Mouse (Mus musculus) kidney, postnatal 0 days (tissue): ENCODE measurements around the gene Gnb1l. TPM values are rescaled to one million over a fixed set of nuclear protein-coding genes. Genes with fewer than 3 reads are reported as not detected.

Experiments
- ATAC-seq: fragments of 200-750 bp; cut with Nextera tagmentation; replicated peaks from 2 replicates; pipeline ENCODE4 v1.8.0; 2017; ENCODE audit warnings: low read depth, moderate number of reproducible peaks, moderate TSS enrichment, moderate library complexity; ENCODE audit not compliant: low FRiP score
- DNase-seq: peaks from one replicate; pipeline ENCODE4 v3.0.0-alpha.2; 2016; ENCODE audit warnings: low spot score
- H3K27ac ChIP-seq: fragments of 300-500 bp; sonication (generic); 2 replicates; pipeline ENCODE4 v1.5.1; 2014; ENCODE audit warnings: mild to moderate bottlenecking
- H3K27me3 ChIP-seq: fragments of 300-500 bp; sonication (generic); 2 replicates; pipeline ENCODE4 v1.6.1; 2014; ENCODE audit warnings: low read length, mixed read lengths; ENCODE audit not compliant: insufficient read depth
- H3K36me3 ChIP-seq: fragments of 300-500 bp; sonication (generic); 2 replicates; pipeline ENCODE4 v1.6.1; 2014; ENCODE audit warnings: low read length, mixed read lengths; ENCODE audit not compliant: insufficient read depth
- H3K4me1 ChIP-seq: fragments of 300-500 bp; sonication (generic); replicated peaks from 2 replicates; pipeline ENCODE4 v1.6.1; 2014; ENCODE audit warnings: antibody characterized with exemption, low read length, mixed read lengths; ENCODE audit not compliant: insufficient read depth
- H3K4me2 ChIP-seq: fragments of 300-500 bp; sonication (generic); 2 replicates; pipeline ENCODE4 v1.6.1; 2014; ENCODE audit warnings: mild to moderate bottlenecking, low read length, moderate library complexity, mixed read lengths
- H3K4me3 ChIP-seq: fragments of 300-500 bp; sonication (generic); replicated peaks from 2 replicates; pipeline ENCODE4 v1.5.1; 2014; ENCODE audit warnings: low read depth, low read length
- H3K9ac ChIP-seq: fragments of 300-500 bp; sonication (generic); 2 replicates; pipeline ENCODE4 v1.6.1; 2014; ENCODE audit warnings: low read depth, low read length
- H3K9me3 ChIP-seq: fragments of 300-500 bp; sonication (generic); replicated peaks from 2 replicates; pipeline ENCODE4 v1.6.1; 2016; ENCODE audit warnings: low read length, inconsistent platforms, mixed read lengths
- CTCF ChIP-seq: IDR thresholded peaks from 2 replicates; pipeline ENCODE4 v1.5.1; 2016; ENCODE audit warnings: antibody characterized with exemption, low read depth, mild to moderate bottlenecking, moderate library complexity
- WGBS: fragments of 180-500 bp; shearing (Covaris S2); extraction: QIAGEN DNeasy Blood & Tissue Kit; methylation state at CpG from one replicate; pipeline ENCODE4 v1.1.7; 2014; 5-methylcytosine and 5-hydroxymethylcytosine counted together
- polyA plus RNA-seq: library from polyadenylated mRNA; unstranded; fragments of >200 nt; fragmentation: Nextera tagmentation; extraction: Ambion mirVana; gene quantifications from 2 replicates; pipeline ENCODE4 v1.2.1, GENCODE M21; 2015

The Gnb1l gene
- polyA plus RNA-seq, 1 experiment from 2014 or later, result 12.9 TPM

DNA sequence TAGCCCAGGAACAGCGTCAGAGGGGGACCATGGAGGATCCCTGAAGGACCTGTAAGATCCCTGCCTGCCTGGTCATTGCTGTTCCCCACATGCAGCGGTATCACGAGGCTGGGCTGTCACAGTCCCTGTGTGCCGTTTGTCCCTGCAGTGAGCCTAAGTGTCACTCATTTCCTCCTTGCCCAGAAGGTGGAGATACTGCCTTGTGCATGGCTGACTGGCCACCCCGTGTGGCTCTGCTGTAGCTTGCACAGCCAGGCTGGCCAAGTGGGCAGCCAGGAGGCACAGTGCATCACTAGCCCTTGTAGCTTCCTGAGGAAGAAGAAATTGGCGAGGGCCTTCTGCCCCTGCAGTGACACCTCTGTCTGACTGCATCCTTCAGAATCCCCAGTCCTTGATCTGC lies 20.5 kb upstream of the Gnb1l start:
- H3K27ac ChIP-seq, result no peak overlapping the region
- TF ChIP-seq CTCF, result peak; percentile 45; the same call in 1 of the 2 replicates
- no peak for DNase-seq
- H3K9ac ChIP-seq, result no peak overlapping the region
- no peak overlapping the region for H3K4me3 ChIP-seq
- 0 out of 2 replicates have a peak, but pooled peaks have one; percentile 14 for ATAC-seq
- 59% methylated on average over 6 of the region's 6 CpGs for WGBS
- 0 out of 2 replicates have a peak, but pooled peaks cover 4% of the 10 kb centered on the region for H3K4me1 ChIP-seq
- H3K36me3 ChIP-seq, result no peaks in the 10 kb centered on the region
- no peak overlapping the region for H3K4me2 ChIP-seq
- no peaks in the 10 kb centered on the region for H3K27me3 ChIP-seq
- no peaks in the 10 kb centered on the region for H3K9me3 ChIP-seq

DNA sequence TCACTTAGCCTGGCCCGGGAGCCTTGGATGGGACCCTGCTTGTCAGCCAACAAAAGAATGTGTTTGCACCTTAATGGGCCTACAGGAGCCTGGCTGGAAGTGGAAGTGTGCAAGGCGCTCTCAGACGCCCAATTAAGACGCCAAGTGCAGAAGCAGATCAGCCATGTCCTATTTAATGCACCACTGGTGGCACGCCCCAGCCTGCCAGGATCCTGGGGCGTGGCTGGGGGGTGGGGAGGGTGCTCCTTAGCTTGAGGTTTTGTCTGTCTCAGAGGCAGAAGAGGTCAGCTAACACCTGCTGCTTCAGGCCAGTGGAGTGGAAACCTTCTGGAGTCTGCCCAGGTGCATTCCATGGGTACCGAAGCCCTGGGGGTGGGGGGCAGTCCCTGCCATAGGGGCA lies 18.8 kb upstream of the Gnb1l start:
- no peaks in the 10 kb centered on the region for H3K27me3 ChIP-seq
- no peak overlapping the region for H3K4me2 ChIP-seq
- no peak overlapping the region for H3K4me3 ChIP-seq
- TF ChIP-seq CTCF, result no peak
- peak; percentile 64; the same call in 1 of the 2 replicates for ATAC-seq
- WGBS, result 32% methylated on average over 7 of the region's 7 CpGs
- H3K9me3 ChIP-seq, result no peaks in the 10 kb centered on the region
- H3K36me3 ChIP-seq, result no peaks in the 10 kb centered on the region
- no peak overlapping the region for H3K9ac ChIP-seq
- H3K4me1 ChIP-seq, result 0 out of 2 replicates have a peak, but pooled peaks cover 4% of the 10 kb centered on the region
- no peak for DNase-seq
- no peak overlapping the region for H3K27ac ChIP-seq

DNA sequence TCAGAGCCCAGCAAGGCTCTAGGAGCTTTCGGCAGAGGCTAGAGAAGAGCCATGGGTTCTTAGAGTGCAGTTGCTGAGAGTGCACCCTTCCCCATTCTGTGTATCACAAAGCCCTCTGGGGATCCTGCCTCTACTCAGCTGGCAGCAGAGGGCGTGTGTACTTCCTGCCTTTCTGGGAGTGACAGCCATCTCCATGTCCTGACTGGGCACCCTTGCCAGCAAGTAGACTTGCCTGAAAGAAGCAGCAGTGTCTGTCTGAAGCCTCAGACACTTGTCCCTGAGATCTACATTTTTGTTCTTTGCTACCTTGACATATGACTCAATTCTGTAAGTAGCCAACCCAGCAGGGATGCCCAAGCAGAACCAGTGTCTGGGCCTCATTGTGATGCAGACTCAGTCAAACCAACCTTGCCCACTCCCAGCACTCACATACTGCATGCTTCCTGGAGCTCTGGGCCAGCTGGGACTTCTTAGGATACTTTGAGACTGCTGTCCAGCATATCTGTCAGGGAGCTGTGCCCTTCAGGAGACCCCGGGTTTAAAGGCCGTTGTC lies 17.5 kb upstream of the Gnb1l start:
- ATAC-seq (no peak), DNase-seq (no peak)
- Histone ChIP-seq H3K4me2 (no peak overlapping the region), H3K4me1 (0 out of 2 replicates have a peak, but pooled peaks cover 4% of the 10 kb centered on the region), H3K36me3 (no peaks in the 10 kb centered on the region), H3K4me3 (no peak overlapping the region), H3K9ac (no peak overlapping the region), H3K27ac (no peak overlapping the region), H3K27me3 (no peaks in the 10 kb centered on the region), H3K9me3 (no peaks in the 10 kb centered on the region)
- WGBS, result 66% methylated on average over 4 of the region's 4 CpGs
- no peak; the same call in 1 of the 2 replicates for TF ChIP-seq CTCF

DNA sequence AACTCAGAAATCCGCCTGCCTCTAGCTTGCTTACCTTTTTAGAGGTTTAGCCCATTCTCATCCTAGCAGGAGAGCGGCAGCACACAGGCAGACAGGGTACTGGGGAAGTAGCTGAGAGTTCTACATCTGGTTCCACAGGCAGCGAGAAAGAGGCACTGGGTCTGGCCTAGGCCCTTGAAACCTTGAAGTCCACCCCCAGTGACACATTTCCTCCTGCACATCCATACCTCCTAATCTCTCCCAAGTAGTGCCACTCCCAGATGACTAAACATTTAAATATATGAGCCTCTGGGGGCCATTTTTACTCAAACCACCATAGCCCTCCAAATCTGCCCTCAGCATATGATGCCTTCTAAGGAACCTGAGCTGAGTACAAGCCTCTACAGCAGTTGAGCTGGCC lies 16.1 kb upstream of the Gnb1l start:
- H3K27me3 ChIP-seq, result no peaks in the 10 kb centered on the region
- ATAC-seq (no peak), DNase-seq (no peak)
- H3K36me3 ChIP-seq, result no peaks in the 10 kb centered on the region
- H3K9me3 ChIP-seq, result no peaks in the 10 kb centered on the region
- no peak overlapping the region for H3K9ac ChIP-seq
- TF ChIP-seq CTCF, result no peak
- 96% methylated on average over 3 of the region's 3 CpGs for WGBS
- no peak overlapping the region for H3K4me3 ChIP-seq
- no peak overlapping the region for H3K27ac ChIP-seq
- no peak overlapping the region for H3K4me2 ChIP-seq
- H3K4me1 ChIP-seq, result 0 out of 2 replicates have a peak, but pooled peaks cover 4% of the 10 kb centered on the region

DNA sequence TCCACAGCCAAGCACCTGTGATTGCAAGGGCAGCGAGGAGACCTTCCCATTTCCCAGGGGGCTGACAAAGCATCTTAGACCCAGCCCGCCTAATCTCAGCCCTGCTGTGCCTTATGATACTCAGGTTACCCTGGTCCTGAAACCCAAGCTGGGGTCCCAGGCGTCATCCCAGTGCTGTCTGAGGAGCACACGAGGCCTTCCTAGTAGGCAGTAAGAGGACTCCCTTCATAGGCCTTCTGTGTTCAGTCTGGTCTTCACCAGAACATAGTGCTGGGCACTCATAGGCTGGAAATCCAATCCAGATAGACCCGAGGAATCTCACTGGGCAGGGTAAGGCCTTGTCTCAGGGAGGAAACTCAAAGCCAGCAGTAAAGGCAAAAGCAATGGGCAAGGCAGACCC lies 14.7 kb upstream of the Gnb1l start:
- Histone ChIP-seq H3K4me3 (no peak overlapping the region), H3K27ac (no peak overlapping the region), H3K4me1 (0 out of 2 replicates have a peak, but pooled peaks cover 4% of the 10 kb centered on the region), H3K9me3 (no peaks in the 10 kb centered on the region), H3K4me2 (no peak overlapping the region), H3K27me3 (no peaks in the 10 kb centered on the region), H3K36me3 (no peaks in the 10 kb centered on the region), H3K9ac (no peak overlapping the region)
- TF ChIP-seq CTCF, result no peak
- ATAC-seq (0 out of 2 replicates have a peak, but pooled peaks have one; percentile 21), DNase-seq (no peak)
- WGBS, result 53% methylated on average over 5 of the region's 5 CpGs

DNA sequence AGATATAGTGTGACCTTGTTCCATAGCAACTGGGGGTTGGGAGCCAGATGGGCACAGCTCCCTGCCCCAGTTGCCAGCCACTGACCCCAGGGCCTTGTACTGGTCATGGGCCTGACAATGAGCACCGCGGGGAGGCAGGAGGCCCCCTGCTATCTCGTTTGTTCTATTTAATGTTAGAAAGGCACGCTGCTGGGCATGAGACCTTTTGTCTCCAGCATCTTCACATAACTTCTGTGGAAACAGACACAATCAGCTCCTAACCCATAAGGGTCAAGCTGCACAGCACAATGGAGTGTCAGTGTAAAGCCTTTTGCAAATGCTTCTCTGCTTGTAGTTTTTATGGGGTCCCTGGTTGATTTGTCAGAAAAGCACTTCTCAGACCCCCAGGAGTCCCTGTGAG lies 14.1 kb upstream of the Gnb1l start:
- no peaks in the 10 kb centered on the region for H3K9me3 ChIP-seq
- no peak for ATAC-seq
- no peak overlapping the region for H3K9ac ChIP-seq
- no peak for TF ChIP-seq CTCF
- no peaks in the 10 kb centered on the region for H3K36me3 ChIP-seq
- no peak overlapping the region for H3K27ac ChIP-seq
- no peak overlapping the region for H3K4me2 ChIP-seq
- DNase-seq, result no peak
- 55% methylated on average over 4 of the region's 4 CpGs for WGBS
- 0 out of 2 replicates have a peak, but pooled peaks cover 4% of the 10 kb centered on the region for H3K4me1 ChIP-seq
- H3K4me3 ChIP-seq, result no peak overlapping the region
- H3K27me3 ChIP-seq, result no peaks in the 10 kb centered on the region
